Mouse (Mus musculus) intestine, embryonic 16.5 days (tissue): ENCODE data around the gene Nfix. TPM values are rescaled to one million over a fixed set of nuclear protein-coding genes. Genes with fewer than 3 reads are reported as not detected.
A peak's percentile ranks its signal among the peaks of the same experiment; 100 is the strongest.
"Not testable (repeated sequence)": the region's sequence is repeated elsewhere in the genome, so short reads cannot be mapped to it uniquely, and the experiment has no call there.

ENCODE experiments used
- ATAC-seq: fragments of 200-750 bp; cut with Nextera tagmentation; 2 replicates; pipeline ENCODE4 v1.8.0; 2017; ENCODE audit warnings: moderate TSS enrichment, moderate library complexity
- H3K27ac ChIP-seq: fragments of 300-500 bp; sonication (generic); 2 replicates; pipeline ENCODE4 v1.5.1; 2014; ENCODE audit warnings: mild to moderate bottlenecking, low read length
- H3K27me3 ChIP-seq: fragments of 300-500 bp; sonication (generic); replicated peaks from 2 replicates; pipeline ENCODE4 v1.6.1; 2014; ENCODE audit warnings: low read length, control low read depth, mixed read lengths; ENCODE audit not compliant: control insufficient read depth, insufficient read depth
- H3K36me3 ChIP-seq: fragments of 300-500 bp; sonication (generic); 2 replicates; pipeline ENCODE4 v1.6.1; 2014; ENCODE audit warnings: low read length, control low read depth; ENCODE audit not compliant: control insufficient read depth, insufficient read depth
- H3K4me1 ChIP-seq: fragments of 300-500 bp; sonication (generic); 2 replicates; pipeline ENCODE4 v1.6.1; 2014; ENCODE audit warnings: low read length, control low read depth, mixed read lengths; ENCODE audit not compliant: control insufficient read depth, insufficient read depth
- H3K4me2 ChIP-seq: fragments of 300-500 bp; sonication (generic); 2 replicates; pipeline ENCODE4 v1.6.1; 2014; ENCODE audit warnings: low read depth, low read length, control low read depth
- H3K4me3 ChIP-seq: fragments of 300-500 bp; sonication (generic); 2 replicates; pipeline ENCODE4 v1.5.1; 2014; ENCODE audit warnings: mild to moderate bottlenecking, low read length
- H3K9ac ChIP-seq: fragments of 300-500 bp; sonication (generic); 2 replicates; pipeline ENCODE4 v1.6.1; 2014; ENCODE audit warnings: low read depth, low read length
- H3K9me3 ChIP-seq: fragments of 300-500 bp; sonication (generic); 2 replicates; pipeline ENCODE4 v1.6.1; 2016; ENCODE audit warnings: low read length, control low read depth; ENCODE audit not compliant: control insufficient read depth
- WGBS: fragments of 180-500 bp; shearing (Covaris S2); extraction: QIAGEN DNeasy Blood & Tissue Kit; methylation state at CpG from one replicate; pipeline ENCODE4 v1.1.7; 2014; 5-methylcytosine and 5-hydroxymethylcytosine counted together
- polyA plus RNA-seq: library from polyadenylated mRNA; unstranded; fragments of >200 nt; fragmentation: Nextera tagmentation; extraction: Ambion mirVana; gene quantifications from 2 replicates; pipeline ENCODE4 v1.2.1, GENCODE M21; 2015

Gene Nfix
- polyA plus RNA-seq, 1 experiment from 2014 or later = 9.7 TPM

GRCm38 (mm10) chr8:84682257-84682656, 117.9 kb downstream of the Nfix start:
- H3K4me3 ChIP-seq = no peak overlapping the region
- no peak overlapping the region for H3K27ac ChIP-seq
- H3K27me3 ChIP-seq = no peaks in the 10 kb centered on the region
- H3K9ac ChIP-seq = no peak overlapping the region
- H3K4me1 ChIP-seq = peaks cover 17% of the 10 kb centered on the region
- WGBS = 83% methylated on average over 2 of the region's 2 CpGs
- H3K9me3 ChIP-seq = no peaks in the 10 kb centered on the region
- no peaks in the 10 kb centered on the region for H3K36me3 ChIP-seq
- no peak for ATAC-seq
- no peak overlapping the region for H3K4me2 ChIP-seq

GRCm38 (mm10) chr8:84681476-84681875, 118.7 kb downstream of the Nfix start:
- Histone ChIP-seq H3K4me3 (no peak overlapping the region), H3K36me3 (no peaks in the 10 kb centered on the region), H3K27me3 (no peaks in the 10 kb centered on the region), H3K4me2 (no peak overlapping the region), H3K9ac (no peak overlapping the region), H3K27ac (no peak overlapping the region), H3K4me1 (peaks cover 15% of the 10 kb centered on the region), H3K9me3 (no peaks in the 10 kb centered on the region)
- WGBS = 87% methylated on average over 2 of the region's 2 CpGs
- no peak for ATAC-seq

- WGBS = 92% methylated on average over 5 of the region's 5 CpGs
- Histone ChIP-seq H3K36me3 (peaks cover 12% of the 10 kb centered on the region; the same call in 1 of the 2 replicates), H3K4me2 (no peak overlapping the region), H3K4me3 (no peak overlapping the region), H3K27me3 (no peaks in the 10 kb centered on the region), H3K9ac (no peak overlapping the region), H3K4me1 (no peaks in the 10 kb centered on the region), H3K27ac (no peak overlapping the region), H3K9me3 (no peaks in the 10 kb centered on the region)
- no peak for ATAC-seq
Observed at GRCm38 (mm10) chr8:84677305-84677704, 122.8 kb downstream of the Nfix start.

GRCm38 (mm10) chr8:84670295-84671006, 129.7 kb downstream of the Nfix start:
- H3K9ac ChIP-seq = 0 out of 2 replicates have a peak overlapping the region, but pooled peaks have one; percentile 24
- peak overlapping the region; percentile 82 for H3K27ac ChIP-seq
- WGBS = 67% methylated on average over 5 of the region's 5 CpGs
- H3K9me3 ChIP-seq, H3K4me3 ChIP-seq, H3K36me3 ChIP-seq, H3K4me1 ChIP-seq, H3K4me2 ChIP-seq, H3K27me3 ChIP-seq: not testable (repeated sequence)
- peak; percentile 82 for ATAC-seq

GRCm38 (mm10) chr8:84668731-84669485, 131.2 kb downstream of the Nfix start:
- no peaks in the 10 kb centered on the region for H3K9me3 ChIP-seq
- peaks cover 3% of the 10 kb centered on the region; the same call in 1 of the 2 replicates for H3K36me3 ChIP-seq
- H3K9ac ChIP-seq = no peak overlapping the region
- ATAC-seq = no peak
- 83% methylated on average over 6 of the region's 6 CpGs for WGBS
- no peak overlapping the region for H3K4me3 ChIP-seq
- peaks cover 11% of the 10 kb centered on the region for H3K4me1 ChIP-seq
- no peak overlapping the region for H3K27ac ChIP-seq
- no peak overlapping the region for H3K4me2 ChIP-seq
- no peaks in the 10 kb centered on the region for H3K27me3 ChIP-seq

- ATAC-seq = no peak
- H3K4me1 ChIP-seq = peaks cover 14% of the 10 kb centered on the region
- no peak overlapping the region for H3K4me2 ChIP-seq
- no peak overlapping the region for H3K9ac ChIP-seq
- no peak overlapping the region for H3K27ac ChIP-seq
- H3K27me3 ChIP-seq = no peaks in the 10 kb centered on the region
- H3K9me3 ChIP-seq = no peaks in the 10 kb centered on the region
- H3K36me3 ChIP-seq = peaks cover 3% of the 10 kb centered on the region; the same call in 1 of the 2 replicates
- 65% methylated on average over 1 of the region's 1 CpGs for WGBS
- H3K4me3 ChIP-seq = no peak overlapping the region
Observed at GRCm38 (mm10) chr8:84668081-84668480, 132.1 kb downstream of the Nfix start.

- Histone ChIP-seq H3K27me3 (no peaks in the 10 kb centered on the region), H3K4me2 (peak overlapping the region; percentile 77), H3K9me3 (no peaks in the 10 kb centered on the region), H3K36me3 (no peaks in the 10 kb centered on the region), H3K9ac (peak overlapping the region; percentile 77), H3K4me3 (peak overlapping the region; percentile 75), H3K27ac (peak overlapping the region; percentile 67), H3K4me1 (peaks cover 19% of the 10 kb centered on the region)
- peak; percentile 1; the same call in 1 of the 2 replicates for ATAC-seq
- WGBS = 2% methylated on average over 14 of the region's 14 CpGs
Observed at GRCm38 (mm10) chr8:84665385-84665893, 134.7 kb downstream of the Nfix start.

GRCm38 (mm10) chr8:84664566-84665384, 135.4 kb downstream of the Nfix start:
- Histone ChIP-seq H3K9ac (peak overlapping the region; percentile 77), H3K36me3 (no peaks in the 10 kb centered on the region), H3K4me2 (peak overlapping the region; percentile 77), H3K27ac (peak overlapping the region; percentile 98), H3K4me3 (peak overlapping the region; percentile 75), H3K9me3 (no peaks in the 10 kb centered on the region), H3K27me3 (no peaks in the 10 kb centered on the region), H3K4me1 (peaks cover 18% of the 10 kb centered on the region; the same call in 1 of the 2 replicates)
- WGBS = under 1% methylated on average over 29 of the region's 29 CpGs
- peak; percentile 31 for ATAC-seq
